Mouse (Mus musculus) limb, embryonic 15.5 days (tissue): ENCODE measurements at regions not wholly inside any gene's neighbourhood (a gene's known extent, or its start where the extent isn't known, plus 50 kb on each side); places are given as distances from the start of the nearest gene placed in this dataset.

Source experiments
- ATAC-seq: fragments of 200-750 bp; cut with Nextera tagmentation; 2 replicates; pipeline ENCODE4 v1.8.0; 2017; ENCODE audit warnings: low read depth, moderate TSS enrichment; ENCODE audit not compliant: insufficient number of reproducible peaks, low FRiP score, low TSS enrichment
- H3K27ac ChIP-seq: fragments of 300-500 bp; sonication (generic); 2 replicates; pipeline ENCODE4 v1.5.1; 2015; ENCODE audit warnings: moderate library complexity, mild to moderate bottlenecking, inconsistent platforms
- H3K27me3 ChIP-seq: fragments of 300-500 bp; sonication (generic); 2 replicates; pipeline ENCODE4 v1.6.1; 2015; ENCODE audit warnings: inconsistent platforms
- H3K36me3 ChIP-seq: fragments of 300-500 bp; sonication (generic); 2 replicates; pipeline ENCODE4 v1.6.1; 2015; ENCODE audit warnings: inconsistent platforms
- H3K4me1 ChIP-seq: fragments of 300-500 bp; sonication (generic); 2 replicates; pipeline ENCODE4 v1.6.1; 2015; ENCODE audit warnings: inconsistent platforms
- H3K4me2 ChIP-seq: fragments of 300-500 bp; sonication (generic); 2 replicates; pipeline ENCODE4 v1.6.1; 2015; ENCODE audit warnings: mild to moderate bottlenecking, inconsistent platforms
- H3K4me3 ChIP-seq: fragments of 300-500 bp; sonication (generic); 2 replicates; pipeline ENCODE4 v1.5.1; 2015; ENCODE audit warnings: mild to moderate bottlenecking, inconsistent platforms
- H3K9ac ChIP-seq: fragments of 300-500 bp; sonication (generic); 2 replicates; pipeline ENCODE4 v1.6.1; 2015; ENCODE audit warnings: inconsistent platforms
- H3K9me3 ChIP-seq: fragments of 300-500 bp; sonication (generic); 2 replicates; pipeline ENCODE4 v1.6.1; 2016; ENCODE audit warnings: inconsistent platforms
- WGBS: fragments of 180-500 bp; shearing (Covaris S2); methylation state at CpG from one replicate; pipeline ENCODE4 v1.1.7; 2015; 5-methylcytosine and 5-hydroxymethylcytosine counted together

GRCm38 (mm10) chr1:119335171-119335570 lies 86.9 kb downstream of the Inhbb start:
- no peaks in the 10 kb centered on the region for H3K4me1 ChIP-seq
- H3K9ac ChIP-seq = no peak overlapping the region
- H3K9me3 ChIP-seq = no peaks in the 10 kb centered on the region
- no peak for ATAC-seq
- no peak overlapping the region for H3K4me3 ChIP-seq
- 42% methylated on average over 13 of the region's 13 CpGs for WGBS
- no peak overlapping the region for H3K4me2 ChIP-seq
- H3K36me3 ChIP-seq = no peaks in the 10 kb centered on the region
- no peak overlapping the region for H3K27ac ChIP-seq
- no peaks in the 10 kb centered on the region for H3K27me3 ChIP-seq

GRCm38 (mm10) chr1:119330751-119331326 lies 91.2 kb downstream of the Inhbb start:
- no peaks in the 10 kb centered on the region for H3K9me3 ChIP-seq
- no peak overlapping the region for H3K9ac ChIP-seq
- no peak overlapping the region for H3K4me2 ChIP-seq
- H3K36me3 ChIP-seq = no peaks in the 10 kb centered on the region
- no peak overlapping the region for H3K4me3 ChIP-seq
- peaks cover 7% of the 10 kb centered on the region for H3K4me1 ChIP-seq
- no peaks in the 10 kb centered on the region for H3K27me3 ChIP-seq
- no peak for ATAC-seq
- WGBS = 77% methylated on average over 4 of the region's 4 CpGs
- no peak overlapping the region for H3K27ac ChIP-seq

- Histone ChIP-seq H3K9ac (no peak overlapping the region), H3K4me1 (peaks cover 7% of the 10 kb centered on the region), H3K27ac (no peak overlapping the region), H3K27me3 (no peaks in the 10 kb centered on the region), H3K4me2 (no peak overlapping the region), H3K36me3 (no peaks in the 10 kb centered on the region), H3K4me3 (no peak overlapping the region), H3K9me3 (no peaks in the 10 kb centered on the region)
- no peak for ATAC-seq
- WGBS = 56% methylated on average over 7 of the region's 7 CpGs
These were observed 92.2 kb downstream of the Inhbb start for GRCm38 (mm10) chr1:119329693-119330434.

- no peak for ATAC-seq
- no peak overlapping the region for H3K27ac ChIP-seq
- WGBS = 17% methylated on average over 15 of the region's 15 CpGs
These were observed 92.9 kb downstream of the Inhbb start for GRCm38 (mm10) chr1:119328921-119329692.

GRCm38 (mm10) chr1:119324551-119324950 lies 97.5 kb downstream of the Inhbb start:
- no peak overlapping the region for H3K27ac ChIP-seq
- H3K4me2 ChIP-seq = no peak overlapping the region
- no peaks in the 10 kb centered on the region for H3K36me3 ChIP-seq
- no peak overlapping the region for H3K9ac ChIP-seq
- H3K27me3 ChIP-seq = no peaks in the 10 kb centered on the region
- H3K4me1 ChIP-seq = peaks cover 7% of the 10 kb centered on the region
- H3K9me3 ChIP-seq = no peaks in the 10 kb centered on the region
- WGBS = 81% methylated on average over 8 of the region's 8 CpGs
- H3K4me3 ChIP-seq = no peak overlapping the region
- ATAC-seq = no peak

More at GRCm38 (mm10) chr1:119328921-119329692, 92.9 kb downstream of the Inhbb start:
- Histone ChIP-seq H3K36me3 (no peaks in the 10 kb centered on the region), H3K27me3 (no peaks in the 10 kb centered on the region), H3K9ac (no peak overlapping the region), H3K9me3 (no peaks in the 10 kb centered on the region), H3K4me1 (peaks cover 7% of the 10 kb centered on the region), H3K4me2 (no peak overlapping the region), H3K4me3 (no peak overlapping the region)

- H3K4me2 ChIP-seq = no peak overlapping the region
- H3K36me3 ChIP-seq = no peaks in the 10 kb centered on the region
- 79% methylated on average over 10 of the region's 10 CpGs for WGBS
- no peaks in the 10 kb centered on the region for H3K27me3 ChIP-seq
- no peak for ATAC-seq
- H3K9me3 ChIP-seq = no peaks in the 10 kb centered on the region
- H3K4me1 ChIP-seq = no peaks in the 10 kb centered on the region
- no peak overlapping the region for H3K4me3 ChIP-seq
- H3K27ac ChIP-seq = no peak overlapping the region
- no peak overlapping the region for H3K9ac ChIP-seq
These were observed 99.6 kb downstream of the Inhbb start for GRCm38 (mm10) chr1:119322279-119322995.

GRCm38 (mm10) chr1:119321799-119322198 lies 100.2 kb downstream of the Inhbb start:
- Histone ChIP-seq H3K9ac (no peak overlapping the region), H3K9me3 (no peaks in the 10 kb centered on the region), H3K4me2 (no peak overlapping the region), H3K4me3 (no peak overlapping the region), H3K27me3 (no peaks in the 10 kb centered on the region), H3K27ac (no peak overlapping the region), H3K36me3 (no peaks in the 10 kb centered on the region), H3K4me1 (no peaks in the 10 kb centered on the region)
- 79% methylated on average over 8 of the region's 8 CpGs for WGBS
- no peak for ATAC-seq

GRCm38 (mm10) chr1:119317006-119317405 lies 105.0 kb downstream of the Inhbb start:
- WGBS = 88% methylated on average over 4 of the region's 4 CpGs
- Histone ChIP-seq H3K4me1 (no peaks in the 10 kb centered on the region), H3K4me3 (no peak overlapping the region), H3K27ac (no peak overlapping the region), H3K27me3 (no peaks in the 10 kb centered on the region), H3K9me3 (no peaks in the 10 kb centered on the region), H3K4me2 (no peak overlapping the region), H3K9ac (no peak overlapping the region), H3K36me3 (no peaks in the 10 kb centered on the region)
- ATAC-seq = no peak

- WGBS = 30% methylated on average over 9 of the region's 9 CpGs
- Histone ChIP-seq H3K9ac (no peak overlapping the region), H3K4me1 (peaks cover 11% of the 10 kb centered on the region; the same call in 1 of the 2 replicates), H3K27me3 (no peaks in the 10 kb centered on the region), H3K36me3 (no peaks in the 10 kb centered on the region), H3K4me2 (no peak overlapping the region), H3K4me3 (no peak overlapping the region), H3K27ac (no peak overlapping the region), H3K9me3 (no peaks in the 10 kb centered on the region)
- no peak; the same call in 1 of the 2 replicates for ATAC-seq
These were observed 113.2 kb downstream of the Inhbb start for GRCm38 (mm10) chr1:119308719-119309365.

GRCm38 (mm10) chr1:119305315-119305976 lies 116.6 kb downstream of the Inhbb start:
- peaks cover 11% of the 10 kb centered on the region; the same call in 1 of the 2 replicates for H3K4me1 ChIP-seq
- H3K4me3 ChIP-seq = no peak overlapping the region
- no peak for ATAC-seq
- no peak overlapping the region for H3K4me2 ChIP-seq
- H3K9me3 ChIP-seq = no peaks in the 10 kb centered on the region
- H3K9ac ChIP-seq = no peak overlapping the region
- WGBS = 23% methylated on average over 13 of the region's 13 CpGs
- no peak overlapping the region for H3K27ac ChIP-seq
- H3K27me3 ChIP-seq = no peaks in the 10 kb centered on the region
- no peaks in the 10 kb centered on the region for H3K36me3 ChIP-seq

GRCm38 (mm10) chr1:119304470-119304980 lies 117.5 kb downstream of the Inhbb start:
- H3K27me3 ChIP-seq = no peaks in the 10 kb centered on the region
- no peak for ATAC-seq
- no peaks in the 10 kb centered on the region for H3K36me3 ChIP-seq
- peaks cover 11% of the 10 kb centered on the region; the same call in 1 of the 2 replicates for H3K4me1 ChIP-seq
- no peaks in the 10 kb centered on the region for H3K9me3 ChIP-seq
- H3K9ac ChIP-seq = no peak overlapping the region
- H3K4me2 ChIP-seq = no peak overlapping the region
- H3K4me3 ChIP-seq = no peak overlapping the region
- no peak overlapping the region for H3K27ac ChIP-seq
- 39% methylated on average over 9 of the region's 9 CpGs for WGBS
